Mouse (Mus musculus): ENCODE measurements around the gene Surf1.
A peak's percentile ranks its signal among the peaks of the same experiment; 100 is the strongest.

DNA sequence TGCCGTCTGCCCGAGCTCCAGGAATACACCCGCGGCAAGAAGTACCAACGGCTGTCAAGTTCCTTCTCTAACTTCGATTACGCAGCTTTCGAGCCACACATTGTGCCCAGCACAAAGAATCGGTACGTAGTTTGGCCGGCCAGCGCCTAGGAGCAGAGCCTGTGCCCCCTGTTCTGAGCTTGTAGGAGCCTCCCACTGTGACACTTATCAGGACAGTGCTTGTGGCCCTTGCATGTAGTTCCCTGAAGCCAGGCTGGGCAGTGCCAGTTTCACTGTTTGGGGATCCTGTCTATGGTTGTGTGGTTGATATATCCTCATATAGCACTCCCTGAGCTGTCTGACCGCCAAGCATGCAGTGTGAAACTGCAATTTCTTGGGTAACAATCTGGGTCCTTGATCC, 408 bp upstream of the Surf1 start:
- TF ChIP-seq POLR2A (IDR thresholded peaks at IDR 0.05; ENCODE audit: control insufficient read depth in 1 of 2, insufficient read depth in 1 of 2, low read depth in 1 of 2, low read length in 2 of 2, poor library complexity in 1 of 2) (peak in 1 of 2 experiments; percentile 16; a peak in 1 of 4 replicates), TAL1 (IDR thresholded peaks at IDR 0.05; ENCODE audit: low read length) (no peak)

Data from MEL (cell line).